Mouse (Mus musculus) olfactory bulb, adult 2 months (tissue): Measurements from ENCODE around the gene Chst12. TPM values are rescaled to one million over a fixed set of nuclear protein-coding genes. Genes with fewer than 3 reads are reported as not detected.

Source experiments
- H3K27ac ChIP-seq: fragments of 200-500 bp; 2 replicates; pipeline ENCODE4 v1.5.1; 2012; ENCODE audit warnings: low read depth, low read length; ENCODE audit not compliant: insufficient read depth
- H3K4me1 ChIP-seq: fragments of 200-500 bp; 2 replicates; pipeline ENCODE4 v1.6.1; 2012; ENCODE audit warnings: low read length; ENCODE audit not compliant: control insufficient read depth, insufficient read depth
- H3K4me3 ChIP-seq: fragments of 200-500 bp; 2 replicates; pipeline ENCODE4 v1.5.1; 2012; ENCODE audit warnings: mild to moderate bottlenecking, low read depth, low read length, moderate library complexity; ENCODE audit not compliant: insufficient read depth
- CTCF ChIP-seq: fragments of 200-500 bp; IDR thresholded peaks from 2 replicates; pipeline ENCODE4 v1.5.1; 2012; ENCODE audit warnings: low read depth, mild to moderate bottlenecking, low read length, moderate library complexity; ENCODE audit not compliant: insufficient read depth
- POLR2A ChIP-seq: fragments of 200-500 bp; IDR thresholded peaks from 2 replicates; pipeline ENCODE4 v1.6.1; 2012; ENCODE audit warnings: mild to moderate bottlenecking, low read depth, low read length, moderate library complexity; ENCODE audit not compliant: insufficient read depth
- WGBS: fragments of 180-500 bp; shearing (Covaris S2); methylation state at CpG from one replicate; pipeline ENCODE4 v1.1.7; 2018; 5-methylcytosine and 5-hydroxymethylcytosine counted together
- polyA plus RNA-seq: library from polyadenylated mRNA; stranded (reverse); fragments of >200 nt; gene quantifications from 2 replicates; pipeline ENCODE4 v1.2.4, GENCODE M21; 2012; ENCODE audit warnings: low replicate concordance; ENCODE audit not compliant: missing spikeins, insufficient read depth, insufficient read length

Chst12 gene
- polyA plus RNA-seq, 1 experiment: not detected

DNA sequence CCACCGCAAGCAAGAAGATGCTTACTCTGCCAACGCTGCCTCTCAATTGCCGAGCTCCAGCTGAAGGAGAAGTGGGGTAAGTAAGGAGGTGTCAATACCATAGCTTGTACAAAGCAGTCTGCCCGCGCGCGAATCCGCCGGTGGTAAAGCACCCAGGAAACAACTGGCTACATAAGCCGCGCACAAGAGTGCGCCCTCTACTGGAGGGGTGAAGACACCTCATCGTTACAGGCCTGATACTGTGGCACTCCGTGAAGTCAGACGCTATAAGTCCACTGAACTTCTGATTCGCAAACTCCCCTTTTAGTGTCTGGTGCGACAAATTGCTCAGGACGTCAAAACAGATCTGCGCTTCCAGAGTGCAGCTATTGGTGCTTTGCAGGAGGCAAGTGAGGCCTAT is 41.0 kb downstream of the Chst12 start:
- H3K4me1 ChIP-seq: peaks cover 8% of the 10 kb centered on the region; the same call in 1 of the 2 replicates
- no peak overlapping the region for H3K27ac ChIP-seq
- WGBS: 93% methylated on average over 19 of the region's 19 CpGs
- TF ChIP-seq CTCF: no peak
- no peak for TF ChIP-seq POLR2A
- no peak overlapping the region for H3K4me3 ChIP-seq

DNA sequence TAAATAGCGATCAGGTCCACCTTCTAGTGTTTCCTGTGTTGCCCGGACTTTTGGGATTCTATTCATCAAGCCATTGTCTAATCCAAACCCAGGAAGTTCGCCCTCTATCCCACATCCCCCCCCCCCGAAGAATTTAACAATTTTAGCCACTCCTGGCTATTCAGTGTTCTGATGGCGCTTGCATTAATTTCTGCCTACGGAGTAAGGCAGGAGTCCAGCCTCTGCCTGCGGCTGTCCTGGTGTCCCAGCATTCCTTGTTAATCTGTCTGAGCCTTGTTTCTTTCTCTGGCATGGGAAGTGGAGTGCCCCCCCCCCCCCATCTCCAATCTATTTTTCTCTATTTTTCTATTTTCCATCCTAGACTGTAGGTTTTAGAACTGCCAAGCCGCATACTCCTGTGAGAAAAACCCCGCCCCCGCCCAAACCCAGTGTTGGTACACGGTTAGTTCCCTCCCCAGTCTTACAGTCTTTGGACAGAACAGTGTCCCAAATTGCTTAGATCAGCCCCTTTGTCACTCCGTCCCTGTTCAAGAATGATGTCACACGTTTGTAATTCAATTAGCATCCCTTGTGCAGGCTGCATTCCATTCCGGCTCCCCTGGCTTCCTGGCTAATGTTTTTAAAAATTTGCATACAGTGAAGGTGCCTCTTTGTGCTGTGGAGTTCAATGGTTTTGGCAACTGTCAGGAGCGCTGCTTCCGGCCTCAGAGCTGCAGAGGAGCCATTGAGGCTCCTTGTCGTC is 44.1 kb downstream of the Chst12 start:
- H3K4me1 ChIP-seq: peaks cover 4% of the 10 kb centered on the region; the same call in 1 of the 2 replicates
- no peak overlapping the region for H3K4me3 ChIP-seq
- TF ChIP-seq POLR2A (no peak), CTCF (no peak)
- WGBS: 21% methylated on average over 17 of the region's 17 CpGs
- H3K27ac ChIP-seq: no peak overlapping the region

DNA sequence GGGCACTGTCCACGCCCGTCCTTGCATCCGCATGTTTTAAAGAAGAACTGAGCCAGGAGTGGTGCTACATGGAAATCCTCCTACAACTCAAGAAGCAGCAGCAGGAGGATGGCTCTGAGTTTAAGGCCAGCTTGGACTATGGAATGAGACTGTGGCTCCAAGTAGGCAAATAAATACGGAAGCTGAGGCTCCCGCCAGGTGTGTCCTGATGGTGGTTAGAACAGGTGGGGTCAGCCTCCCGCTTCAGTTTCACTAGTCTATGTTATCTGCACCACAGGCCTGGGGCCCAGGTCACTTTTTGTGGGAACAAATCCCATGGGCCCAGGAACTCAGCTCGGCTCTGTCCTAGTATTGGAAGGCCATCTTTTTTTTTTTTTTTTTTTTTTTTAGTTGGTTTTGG is 48.4 kb downstream of the Chst12 start:
- Histone ChIP-seq H3K4me1 (peaks cover 4% of the 10 kb centered on the region; the same call in 1 of the 2 replicates), H3K4me3 (no peak overlapping the region), H3K27ac (no peak overlapping the region)
- WGBS: 94% methylated on average over 7 of the region's 7 CpGs
- no peak for TF ChIP-seq POLR2A
- no peak for TF ChIP-seq CTCF

DNA sequence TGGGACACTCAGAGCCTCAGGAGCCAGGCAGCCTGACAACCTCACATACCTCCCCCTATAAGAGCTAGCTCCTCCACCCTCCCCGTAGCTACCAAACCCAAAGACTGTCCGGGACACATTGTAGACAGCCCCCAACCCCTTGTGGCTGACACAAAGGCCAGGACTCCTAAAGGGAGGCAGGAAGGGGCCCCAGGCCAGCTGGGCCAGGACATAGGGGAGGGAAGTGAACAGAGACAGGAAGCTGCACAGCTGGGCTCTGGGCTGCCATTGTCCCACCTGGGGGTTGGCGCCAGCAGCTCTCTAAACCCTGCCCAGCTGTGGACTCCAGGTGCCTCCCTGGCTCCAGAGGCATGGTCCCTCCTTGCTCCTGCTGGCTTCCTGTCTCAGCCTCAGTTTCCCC is 51.5 kb downstream of the Chst12 start:
- WGBS: 81% methylated on average over 3 of the region's 3 CpGs
- Histone ChIP-seq H3K4me3 (no peak overlapping the region), H3K4me1 (no peaks in the 10 kb centered on the region), H3K27ac (no peak overlapping the region)
- TF ChIP-seq POLR2A (no peak), CTCF (no peak)

DNA sequence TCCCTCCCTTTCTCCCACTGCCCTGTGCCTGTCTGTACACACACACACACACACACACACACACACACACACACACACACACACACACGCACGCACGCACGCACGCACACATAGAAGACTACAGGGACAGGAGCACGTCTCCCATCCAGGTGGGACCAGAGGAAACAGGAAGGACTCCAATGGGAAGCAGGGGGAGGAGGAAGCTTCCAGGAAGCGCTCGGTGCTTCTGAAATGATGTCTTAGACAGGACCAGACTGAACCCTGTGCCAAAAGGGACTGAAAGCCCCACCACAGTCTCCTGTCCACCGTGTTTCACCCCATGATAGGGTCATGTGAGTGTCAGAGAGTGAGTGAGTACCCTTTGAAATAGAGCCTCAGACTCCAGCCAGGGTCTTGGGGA is 57.3 kb downstream of the Chst12 start:
- H3K4me3 ChIP-seq: no peak overlapping the region
- no peak overlapping the region for H3K27ac ChIP-seq
- H3K4me1 ChIP-seq: peaks cover 15% of the 10 kb centered on the region
- WGBS: 87% methylated on average over 9 of the region's 9 CpGs
- TF ChIP-seq POLR2A (no peak), CTCF (no peak)

DNA sequence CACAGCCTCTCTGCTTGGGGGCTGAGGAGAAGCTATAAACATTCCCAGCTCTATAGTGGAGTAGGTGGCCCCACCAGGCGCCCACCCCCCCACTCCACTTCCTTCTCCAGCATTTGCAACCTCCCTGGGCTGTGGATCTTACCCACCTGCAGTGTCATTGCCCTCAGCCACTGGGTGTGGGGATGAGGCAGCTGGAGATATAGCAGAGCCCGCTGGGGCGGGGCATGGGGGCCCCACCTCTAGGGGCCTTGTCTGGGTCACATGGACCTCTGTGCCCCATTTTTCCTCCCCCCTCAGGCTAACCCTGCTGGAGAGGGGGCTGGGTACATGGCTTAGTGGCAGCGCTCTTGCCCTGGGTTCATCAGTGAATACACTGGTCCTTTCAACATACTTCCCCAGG is 59.5 kb downstream of the Chst12 start, which contains the start of gene Grifin:
TSS of gene Grifin (minus strand) at position 176 of the 400 bp plus-strand sequence.
- TF ChIP-seq CTCF: no peak
- no peak for TF ChIP-seq POLR2A
- WGBS: 95% methylated on average over 4 of the region's 4 CpGs
- no peak within 1 kb of the TSS for H3K27ac ChIP-seq
- H3K4me1 ChIP-seq: peaks cover 22% of the 10 kb centered on the region
- H3K4me3 ChIP-seq: no peak within 1 kb of the TSS

DNA sequence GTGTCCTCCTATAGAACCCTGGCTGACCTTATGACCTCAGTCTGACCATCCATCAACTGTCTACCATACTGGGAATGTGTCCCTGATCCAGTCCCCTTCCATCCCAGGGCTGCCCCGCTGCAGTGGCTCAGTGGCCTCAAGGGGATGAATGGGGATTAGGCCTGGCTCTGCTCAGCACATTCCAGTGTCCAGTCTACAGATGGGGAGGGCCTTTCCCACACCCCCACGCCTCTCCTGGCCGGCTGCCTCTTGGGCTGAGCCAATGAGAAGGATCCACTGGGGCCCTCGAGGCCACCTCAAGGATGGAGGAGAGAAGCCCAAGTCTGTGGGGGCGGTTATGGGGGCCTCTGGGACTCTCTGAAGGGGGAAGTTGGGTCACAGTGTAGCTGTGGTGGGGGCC is 60.1 kb downstream of the Chst12 start:
- no peak overlapping the region for H3K4me3 ChIP-seq
- H3K27ac ChIP-seq: no peak overlapping the region
- 44% methylated on average over 5 of the region's 5 CpGs for WGBS
- peaks cover 22% of the 10 kb centered on the region for H3K4me1 ChIP-seq
- TF ChIP-seq POLR2A (no peak), CTCF (no peak)

DNA sequence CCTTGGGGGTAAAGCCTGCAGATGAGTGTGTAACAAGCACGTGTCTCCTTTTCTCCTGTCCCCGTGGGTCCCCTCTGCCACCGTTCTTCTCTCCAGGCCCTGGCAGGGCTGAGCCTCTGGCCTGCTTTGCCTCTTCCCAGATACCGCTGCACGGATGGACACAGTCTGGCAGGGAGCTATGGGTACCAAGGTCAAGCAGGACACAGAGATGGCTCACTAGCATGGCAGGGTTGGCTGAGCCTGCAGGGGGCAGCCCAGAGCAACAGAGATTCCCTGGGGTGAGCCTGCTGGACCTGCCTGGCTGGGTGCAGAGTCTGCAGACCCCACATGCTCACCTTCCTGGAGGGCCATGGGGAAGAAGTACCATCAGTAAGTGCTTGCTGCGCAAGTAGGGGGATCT is 60.5 kb downstream of the Chst12 start:
- Histone ChIP-seq H3K27ac (no peak overlapping the region), H3K4me3 (no peak overlapping the region)
- 64% methylated on average over 6 of the region's 6 CpGs for WGBS

DNA sequence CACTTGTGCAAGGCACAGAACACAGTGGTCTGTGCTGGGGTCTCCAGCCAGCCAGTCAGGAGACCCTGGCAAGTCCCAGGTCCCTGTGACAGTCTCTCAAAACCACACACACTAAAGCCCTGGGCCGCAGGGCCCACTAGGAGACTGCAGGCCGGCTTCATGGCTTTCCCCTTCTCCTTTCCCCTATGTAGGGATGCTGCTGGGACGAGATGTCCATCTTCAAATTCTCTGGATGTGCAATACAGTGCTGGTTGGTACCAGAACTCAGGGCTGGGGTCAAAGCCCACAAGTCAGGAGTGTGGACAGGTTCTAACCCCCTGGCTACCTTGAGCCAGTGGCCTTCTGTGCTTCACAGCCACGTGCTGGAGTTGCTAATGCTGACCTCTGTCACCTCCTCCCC is 60.9 kb downstream of the Chst12 start:
- H3K4me1 ChIP-seq: peaks cover 24% of the 10 kb centered on the region
- H3K4me3 ChIP-seq: no peak overlapping the region
- no peak overlapping the region for H3K27ac ChIP-seq
- 89% methylated on average over 4 of the region's 4 CpGs for WGBS
- TF ChIP-seq POLR2A (no peak), CTCF (no peak)

More for the DNA sequence above, 60.5 kb downstream of the Chst12 start:
- peaks cover 24% of the 10 kb centered on the region for H3K4me1 ChIP-seq
- TF ChIP-seq POLR2A: no peak
- peak; percentile 46; the same call in 1 of the 2 replicates for TF ChIP-seq CTCF

DNA sequence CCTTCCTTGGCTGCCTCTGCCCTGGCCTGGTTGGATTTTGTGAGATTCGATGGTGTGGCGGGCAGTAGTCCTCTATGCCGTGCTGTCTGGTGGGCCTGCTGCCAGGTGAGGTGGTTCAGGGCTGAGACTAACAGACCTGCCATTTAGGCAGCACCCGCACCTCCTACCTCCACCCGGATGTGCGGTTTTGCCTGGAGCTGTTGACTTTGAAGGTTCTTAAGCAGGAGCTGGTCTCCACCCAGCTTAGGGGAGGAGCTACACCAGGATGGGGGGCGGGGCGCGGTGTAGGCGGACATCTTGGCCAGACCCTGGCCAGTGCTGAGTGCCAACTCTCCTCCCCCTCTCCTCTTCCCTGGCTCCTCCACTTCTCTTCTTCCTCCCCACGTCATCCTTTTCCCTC is 62.0 kb downstream of the Chst12 start:
- TF ChIP-seq CTCF (no peak), POLR2A (no peak)
- Histone ChIP-seq H3K27ac (no peak overlapping the region), H3K4me3 (no peak overlapping the region), H3K4me1 (peaks cover 28% of the 10 kb centered on the region)
- 43% methylated on average over 11 of the region's 11 CpGs for WGBS
